Mouse (Mus musculus): ENCODE measurements around the gene Kcnma1. TPM values are rescaled to one million over a fixed set of nuclear protein-coding genes. Genes with fewer than 3 reads are reported as not detected.

Kcnma1 gene
- polyA plus RNA-seq, 1 experiment = 3.5 TPM

GRCm38 (mm10) chr14:23974685-23975084 is 39.6 kb downstream of the Kcnma1 start:
- Histone ChIP-seq H3K4me1 (ENCODE audit: control insufficient read depth, insufficient read depth, insufficient read length, low read length) (peaks cover 8% of the 10 kb centered on the region), H3K27ac (ENCODE audit: insufficient read depth, low read depth, low read length) (0 out of 2 replicates have a peak overlapping the region, but pooled peaks have one; percentile 4), H3K27me3 (ENCODE audit: control insufficient read depth, insufficient read depth, low read length) (no peaks in the 10 kb centered on the region), H3K4me3 (ENCODE audit: low read depth, low read length) (no peak overlapping the region), H3K36me3 (ENCODE audit: control insufficient read depth, insufficient read depth, low read length) (no peaks in the 10 kb centered on the region)
- WGBS = 25% methylated on average over 2 of the region's 2 CpGs
- TF ChIP-seq POLR2A (IDR thresholded peaks at IDR 0.05; ENCODE audit: low read depth, low read length) (no peak), CTCF (IDR thresholded peaks at IDR 0.05; ENCODE audit: extremely low read depth, insufficient read length, insufficient replicate concordance, low read depth, low read length) (no peak)

- Histone ChIP-seq H3K4me3 (ENCODE audit: low read depth, low read length) (no peak overlapping the region), H3K27me3 (ENCODE audit: control insufficient read depth, insufficient read depth, low read length) (no peaks in the 10 kb centered on the region), H3K4me1 (ENCODE audit: control insufficient read depth, insufficient read depth, insufficient read length, low read length) (no peaks in the 10 kb centered on the region), H3K27ac (ENCODE audit: insufficient read depth, low read depth, low read length) (no peak overlapping the region), H3K36me3 (ENCODE audit: control insufficient read depth, insufficient read depth, low read length) (no peaks in the 10 kb centered on the region)
- 71% methylated on average over 8 of the region's 8 CpGs for WGBS
- no peak for TF ChIP-seq POLR2A (IDR thresholded peaks at IDR 0.05; ENCODE audit: low read depth, low read length)
- no peak for TF ChIP-seq CTCF (IDR thresholded peaks at IDR 0.05; ENCODE audit: extremely low read depth, insufficient read length, insufficient replicate concordance, low read depth, low read length)
Measured at GRCm38 (mm10) chr14:23966471-23966870, 47.8 kb downstream of the Kcnma1 start.

GRCm38 (mm10) chr14:23959061-23959460 is 55.2 kb downstream of the Kcnma1 start:
- H3K4me3 ChIP-seq (ENCODE audit: low read depth, low read length) = no peak overlapping the region
- TF ChIP-seq CTCF (IDR thresholded peaks at IDR 0.05; ENCODE audit: extremely low read depth, insufficient read length, insufficient replicate concordance, low read depth, low read length) = no peak
- no peak for TF ChIP-seq POLR2A (IDR thresholded peaks at IDR 0.05; ENCODE audit: low read depth, low read length)
- H3K36me3 ChIP-seq (ENCODE audit: control insufficient read depth, insufficient read depth, low read length) = no peaks in the 10 kb centered on the region
- WGBS = 63% methylated on average over 11 of the region's 11 CpGs
- H3K4me1 ChIP-seq (ENCODE audit: control insufficient read depth, insufficient read depth, insufficient read length, low read length) = no peaks in the 10 kb centered on the region
- no peak overlapping the region for H3K27ac ChIP-seq (ENCODE audit: insufficient read depth, low read depth, low read length)
- H3K27me3 ChIP-seq (ENCODE audit: control insufficient read depth, insufficient read depth, low read length) = no peaks in the 10 kb centered on the region

DNA sequence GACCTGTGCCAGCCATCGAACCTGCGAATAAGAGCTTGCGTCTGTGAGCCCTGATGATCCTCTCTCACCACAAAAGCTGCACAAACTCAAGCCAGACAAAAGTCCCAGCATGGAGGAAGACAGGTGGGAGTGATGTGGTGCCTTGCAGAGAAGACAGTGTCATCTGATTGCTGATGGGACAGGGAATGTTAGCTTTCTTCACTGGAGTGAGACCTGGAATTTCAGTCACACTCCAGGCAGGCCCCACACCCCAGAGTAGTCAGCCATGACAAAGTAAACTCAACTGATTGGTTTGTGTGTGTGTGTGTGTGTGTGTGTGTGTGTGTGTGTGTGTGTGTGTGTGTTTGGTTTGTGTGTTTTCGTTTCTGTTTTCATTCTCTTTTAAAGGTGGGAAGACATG is 57.0 kb downstream of the Kcnma1 start:
- H3K4me3 ChIP-seq (ENCODE audit: low read depth, low read length) = no peak overlapping the region
- WGBS = 68% methylated on average over 4 of the region's 4 CpGs
- no peaks in the 10 kb centered on the region for H3K27me3 ChIP-seq (ENCODE audit: control insufficient read depth, insufficient read depth, low read length)
- H3K4me1 ChIP-seq (ENCODE audit: control insufficient read depth, insufficient read depth, insufficient read length, low read length) = no peaks in the 10 kb centered on the region
- H3K36me3 ChIP-seq (ENCODE audit: control insufficient read depth, insufficient read depth, low read length) = no peaks in the 10 kb centered on the region
- H3K27ac ChIP-seq (ENCODE audit: insufficient read depth, low read depth, low read length) = no peak overlapping the region
- no peak for TF ChIP-seq POLR2A (IDR thresholded peaks at IDR 0.05; ENCODE audit: low read depth, low read length)

DNA sequence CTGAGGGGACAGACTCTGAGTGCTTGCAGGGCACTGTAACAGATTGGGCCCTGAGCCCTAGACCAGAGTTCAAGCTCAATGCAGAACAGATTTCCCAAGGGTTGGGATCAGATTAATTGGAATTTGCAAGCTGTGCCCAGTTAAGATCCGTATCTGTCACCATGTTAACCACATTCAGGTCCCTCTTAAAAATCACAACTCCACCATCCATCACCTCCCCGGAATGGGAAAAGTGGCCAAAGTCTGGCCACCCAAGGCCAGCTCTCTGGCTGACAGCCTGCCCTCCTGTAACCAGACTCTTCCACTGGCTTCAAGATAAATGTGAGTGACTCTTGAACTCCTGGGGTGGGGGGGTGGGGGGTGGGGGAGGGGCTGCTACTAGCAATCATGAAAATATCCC is 70.4 kb downstream of the Kcnma1 start:
- H3K4me1 ChIP-seq (ENCODE audit: control insufficient read depth, insufficient read depth, insufficient read length, low read length) = no peaks in the 10 kb centered on the region
- TF ChIP-seq CTCF (IDR thresholded peaks at IDR 0.05; ENCODE audit: extremely low read depth, insufficient read length, insufficient replicate concordance, low read depth, low read length) (no peak), POLR2A (IDR thresholded peaks at IDR 0.05; ENCODE audit: low read depth, low read length) (no peak)
- H3K27me3 ChIP-seq (ENCODE audit: control insufficient read depth, insufficient read depth, low read length) = no peaks in the 10 kb centered on the region
- no peak overlapping the region for H3K27ac ChIP-seq (ENCODE audit: insufficient read depth, low read depth, low read length)
- 53% methylated on average over 2 of the region's 2 CpGs for WGBS
- no peak overlapping the region for H3K4me3 ChIP-seq (ENCODE audit: low read depth, low read length)
- H3K36me3 ChIP-seq (ENCODE audit: control insufficient read depth, insufficient read depth, low read length) = no peaks in the 10 kb centered on the region

- 53% methylated on average over 5 of the region's 5 CpGs for WGBS
- TF ChIP-seq CTCF (IDR thresholded peaks at IDR 0.05; ENCODE audit: extremely low read depth, insufficient read length, insufficient replicate concordance, low read depth, low read length) (no peak), POLR2A (IDR thresholded peaks at IDR 0.05; ENCODE audit: low read depth, low read length) (no peak)
- H3K4me3 ChIP-seq (ENCODE audit: low read depth, low read length) = no peak overlapping the region
Measured at GRCm38 (mm10) chr14:23943152-23943551, 71.1 kb downstream of the Kcnma1 start.

GRCm38 (mm10) chr14:23942103-23942502 is 72.2 kb downstream of the Kcnma1 start:
- no peaks in the 10 kb centered on the region for H3K36me3 ChIP-seq (ENCODE audit: control insufficient read depth, insufficient read depth, low read length)
- H3K27me3 ChIP-seq (ENCODE audit: control insufficient read depth, insufficient read depth, low read length) = no peaks in the 10 kb centered on the region
- 83% methylated on average over 8 of the region's 8 CpGs for WGBS

More at GRCm38 (mm10) chr14:23943152-23943551, 71.1 kb downstream of the Kcnma1 start:
- Histone ChIP-seq H3K27me3 (ENCODE audit: control insufficient read depth, insufficient read depth, low read length) (no peaks in the 10 kb centered on the region), H3K4me1 (ENCODE audit: control insufficient read depth, insufficient read depth, insufficient read length, low read length) (no peaks in the 10 kb centered on the region), H3K36me3 (ENCODE audit: control insufficient read depth, insufficient read depth, low read length) (no peaks in the 10 kb centered on the region), H3K27ac (ENCODE audit: insufficient read depth, low read depth, low read length) (no peak overlapping the region)

GRCm38 (mm10) chr14:23935016-23935415 is 79.3 kb downstream of the Kcnma1 start:
- WGBS = 76% methylated on average over 6 of the region's 6 CpGs
- Histone ChIP-seq H3K27ac (ENCODE audit: insufficient read depth, low read depth, low read length) (no peak overlapping the region), H3K27me3 (ENCODE audit: control insufficient read depth, insufficient read depth, low read length) (no peaks in the 10 kb centered on the region), H3K4me1 (ENCODE audit: control insufficient read depth, insufficient read depth, insufficient read length, low read length) (no peaks in the 10 kb centered on the region), H3K4me3 (ENCODE audit: low read depth, low read length) (no peak overlapping the region), H3K36me3 (ENCODE audit: control insufficient read depth, insufficient read depth, low read length) (no peaks in the 10 kb centered on the region)
- no peak for TF ChIP-seq CTCF (IDR thresholded peaks at IDR 0.05; ENCODE audit: extremely low read depth, insufficient read length, insufficient replicate concordance, low read depth, low read length)
- no peak for TF ChIP-seq POLR2A (IDR thresholded peaks at IDR 0.05; ENCODE audit: low read depth, low read length)

More at GRCm38 (mm10) chr14:23942103-23942502, 72.2 kb downstream of the Kcnma1 start:
- Histone ChIP-seq H3K27ac (ENCODE audit: insufficient read depth, low read depth, low read length) (no peak overlapping the region), H3K4me3 (ENCODE audit: low read depth, low read length) (no peak overlapping the region), H3K4me1 (ENCODE audit: control insufficient read depth, insufficient read depth, insufficient read length, low read length) (no peaks in the 10 kb centered on the region)
- TF ChIP-seq CTCF (IDR thresholded peaks at IDR 0.05; ENCODE audit: extremely low read depth, insufficient read length, insufficient replicate concordance, low read depth, low read length) (no peak), POLR2A (IDR thresholded peaks at IDR 0.05; ENCODE audit: low read depth, low read length) (no peak)
